Mouse (Mus musculus): Measurements from ENCODE around the gene Gm16434. TPM values are rescaled to one million over a fixed set of nuclear protein-coding genes. Genes with fewer than 3 reads are reported as not detected.

The Gm16434 gene
- not detected for polyA plus RNA-seq (2017; shearing (Covaris generic))

DNA sequence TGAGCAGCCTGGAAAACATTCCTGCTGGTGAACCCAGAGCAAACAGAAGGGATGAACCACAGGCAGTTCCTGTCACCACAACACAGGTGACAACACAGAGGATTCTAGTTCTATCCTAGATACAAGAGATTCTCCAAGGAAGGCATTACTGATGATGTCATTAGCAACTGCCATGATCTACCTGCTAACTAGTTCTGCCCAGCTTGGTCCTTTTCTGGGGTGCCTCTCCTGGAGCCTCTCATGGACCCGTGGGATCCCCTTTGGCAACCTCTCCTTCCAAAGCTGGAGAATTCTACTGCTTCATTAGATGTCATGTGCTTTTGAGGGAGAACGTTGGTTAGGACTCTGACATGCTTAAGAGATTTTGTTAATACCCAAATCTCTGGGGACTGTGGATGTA lies at the start of gene Gm16434:
Gm16434 (minus strand) TSS at position 101 of the 400 bp plus-strand sequence.

DNA sequence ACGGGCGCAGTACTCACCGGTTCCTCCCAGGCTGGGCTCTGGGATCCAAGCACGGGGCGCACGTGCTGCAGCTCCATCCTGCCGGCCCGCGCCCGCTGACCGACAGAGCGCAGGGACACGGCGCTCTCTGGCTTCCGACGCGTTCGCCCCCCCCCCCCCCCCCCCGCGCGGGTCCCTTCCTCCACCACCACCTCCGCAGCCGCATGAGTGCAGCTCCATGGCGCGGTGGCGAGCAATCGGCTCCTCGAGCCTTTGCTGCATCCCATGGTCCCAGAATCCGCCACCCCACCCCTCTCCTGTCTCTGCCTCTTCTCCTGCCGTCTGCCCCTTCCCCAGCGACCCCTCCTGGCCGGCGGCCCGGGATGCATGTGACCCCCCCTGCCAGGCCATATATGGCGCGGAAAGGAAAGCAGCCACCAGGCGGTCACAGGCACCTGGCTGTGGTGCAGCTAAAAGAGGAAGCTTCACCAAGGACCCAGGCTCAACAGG lies 19.8 kb downstream of the Gm16434 start, which contains the start of gene Gm3512:
Gm3512 (minus strand) TSS at position 51 of the 489 bp plus-strand sequence.

Other genes starting within 250 kb of the Gm16434 start
- gene Gm6356, start 220.7 kb downstream of the Gm16434 start, polyA plus RNA-seq (2017; shearing (Covaris generic)), result not detected
- 1.4 TPM for gene Gm10406, start 167.1 kb downstream of the Gm16434 start, polyA plus RNA-seq (2017; shearing (Covaris generic))
- not detected for gene Gm3685, start 149.6 kb downstream of the Gm16434 start, polyA plus RNA-seq (2017; shearing (Covaris generic))
- 3.1 TPM for gene Gm3696, start 93.9 kb downstream of the Gm16434 start, polyA plus RNA-seq (2017; shearing (Covaris generic))
- not detected for gene Gm6676, start 69.1 kb downstream of the Gm16434 start, polyA plus RNA-seq (2017; shearing (Covaris generic))
- 9.9 TPM for gene Gm3512, start 20.0 kb downstream of the Gm16434 start, polyA plus RNA-seq (2017; shearing (Covaris generic))
- not detected for gene Gm3727, start 70.2 kb upstream of the Gm16434 start, polyA plus RNA-seq (2017; shearing (Covaris generic))
- 11.5 TPM for gene Gm3739, start 120.5 kb upstream of the Gm16434 start, polyA plus RNA-seq (2017; shearing (Covaris generic))
- gene Gm5797, start 137.9 kb upstream of the Gm16434 start, polyA plus RNA-seq (2017; shearing (Covaris generic)), result not detected
- gene Gm8374, start 170.6 kb upstream of the Gm16434 start, polyA plus RNA-seq (2017; shearing (Covaris generic)), result not detected

Measured in CD4-positive, CD25-positive, alpha-beta regulatory T cell (primary cell).